Mouse (Mus musculus) lung, postnatal 36 days (tissue): ENCODE data around the gene Cfap36.
A peak's percentile ranks its signal among the peaks of the same experiment; 100 is the strongest.

Experiments used
- DNase-seq: peaks from one replicate; pipeline ENCODE4 v3.0.0; 2022; ENCODE audit warnings: mixed read lengths

Gene Cfap36

GRCm38 (mm10) chr11:29246883-29247650 is at the start of gene Cfap36:
Gene Cfap36 (minus strand): TSS chr11:29247409.
- DNase-seq = peak; percentile 97

GRCm38 (mm10) chr11:29287305-29287704 is 40.1 kb upstream of the Cfap36 start:
- DNase-seq = no peak

GRCm38 (mm10) chr11:29286040-29286439 is 38.8 kb upstream of the Cfap36 start:
- DNase-seq = no peak

GRCm38 (mm10) chr11:29274758-29275157 is 27.5 kb upstream of the Cfap36 start:
- DNase-seq = no peak

- DNase-seq = peak; percentile 67
Observed at GRCm38 (mm10) chr11:29267824-29268223, 20.6 kb upstream of the Cfap36 start.

- no peak for DNase-seq
Observed at GRCm38 (mm10) chr11:29254643-29255042, 7.4 kb upstream of the Cfap36 start.

- DNase-seq = no peak
Observed at GRCm38 (mm10) chr11:29248386-29248785, 1.2 kb upstream of the Cfap36 start.

GRCm38 (mm10) chr11:29247725-29248124 is 516 bp upstream of the Cfap36 start:
- DNase-seq = no peak

GRCm38 (mm10) chr11:29245988-29246387 is 1.2 kb downstream of the Cfap36 start:
- DNase-seq = peak; percentile 18

- DNase-seq = no peak
Observed at GRCm38 (mm10) chr11:29241961-29242360, 5.2 kb downstream of the Cfap36 start.

GRCm38 (mm10) chr11:29239353-29239752 is 7.9 kb downstream of the Cfap36 start:
- no peak for DNase-seq

GRCm38 (mm10) chr11:29238551-29238950 is 8.7 kb downstream of the Cfap36 start:
- DNase-seq = no peak

GRCm38 (mm10) chr11:29238047-29238446 is 9.2 kb downstream of the Cfap36 start:
- DNase-seq = no peak

GRCm38 (mm10) chr11:29237364-29237763 is 9.8 kb downstream of the Cfap36 start:
- no peak for DNase-seq

- DNase-seq = no peak
Observed at GRCm38 (mm10) chr11:29233569-29233968, 13.6 kb downstream of the Cfap36 start.

- DNase-seq = no peak
Observed at GRCm38 (mm10) chr11:29228957-29229356, 18.3 kb downstream of the Cfap36 start.

GRCm38 (mm10) chr11:29224754-29225153 is 22.5 kb downstream of the Cfap36 start:
- no peak for DNase-seq

- DNase-seq = no peak
Observed at GRCm38 (mm10) chr11:29222310-29222709, 24.9 kb downstream of the Cfap36 start.

- no peak for DNase-seq
Observed at GRCm38 (mm10) chr11:29219055-29219454, 28.2 kb downstream of the Cfap36 start.

- DNase-seq = no peak
Observed at GRCm38 (mm10) chr11:29216196-29216595, 31.0 kb downstream of the Cfap36 start.

- DNase-seq = no peak
Observed at GRCm38 (mm10) chr11:29209774-29210173, 37.4 kb downstream of the Cfap36 start.

GRCm38 (mm10) chr11:29203653-29204052 is 43.6 kb downstream of the Cfap36 start:
- DNase-seq = no peak

GRCm38 (mm10) chr11:29188981-29189380 is 58.2 kb downstream of the Cfap36 start:
- no peak for DNase-seq

- DNase-seq = no peak
Observed at GRCm38 (mm10) chr11:29181751-29182150, 65.5 kb downstream of the Cfap36 start.

GRCm38 (mm10) chr11:29180657-29181056 is 66.6 kb downstream of the Cfap36 start:
- no peak for DNase-seq
